Mouse (Mus musculus): ENCODE data around the gene Med19. TPM values are rescaled to one million over a fixed set of nuclear protein-coding genes. Genes with fewer than 3 reads are reported as not detected.

The Med19 gene
- polyA plus RNA-seq, 1 experiment: 30.6 TPM

DNA sequence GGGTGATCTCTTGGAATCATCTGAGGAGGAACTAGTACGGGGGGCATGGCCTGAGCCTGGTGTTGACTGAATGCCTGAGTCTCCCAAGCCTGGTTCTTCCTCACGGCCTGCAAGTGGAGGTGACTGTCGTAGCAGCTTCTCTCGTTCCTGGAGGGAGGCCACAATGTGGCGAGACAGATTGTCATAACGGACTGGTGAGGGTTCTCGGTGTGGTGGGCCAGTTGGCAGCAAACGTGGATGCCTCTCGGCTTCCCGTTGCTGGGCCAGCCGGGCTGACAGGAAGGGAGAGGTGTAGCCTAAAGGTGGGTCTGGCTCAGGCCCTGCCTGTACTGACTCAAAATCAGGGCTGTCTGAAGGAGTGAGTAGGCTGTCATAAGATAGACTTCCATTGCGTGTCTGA lies 11.8 kb downstream of the Med19 start:
- H3K27me3 ChIP-seq (ENCODE audit: control insufficient read depth, insufficient read depth, low read length): no peaks in the 10 kb centered on the region
- H3K4me3 ChIP-seq (replicated peaks; ENCODE audit: insufficient read depth, low read depth, low read length): no peak overlapping the region
- 18% methylated on average over 12 of the region's 12 CpGs for WGBS
- TF ChIP-seq CTCF (IDR thresholded peaks at IDR 0.05; ENCODE audit: borderline replicate concordance, insufficient read depth, low read depth, low read length) (no peak), POLR2A (IDR thresholded peaks at IDR 0.05; ENCODE audit: borderline replicate concordance, insufficient read depth, low read length) (no peak)
- H3K4me1 ChIP-seq (ENCODE audit: control insufficient read depth, insufficient read depth, low read length): peaks cover 6% of the 10 kb centered on the region; the same call in 1 of the 2 replicates
- H3K27ac ChIP-seq (ENCODE audit: insufficient read depth, low read length): peak overlapping the region; percentile 17
- peak; percentile 41 to 58 for DNase-seq

DNA sequence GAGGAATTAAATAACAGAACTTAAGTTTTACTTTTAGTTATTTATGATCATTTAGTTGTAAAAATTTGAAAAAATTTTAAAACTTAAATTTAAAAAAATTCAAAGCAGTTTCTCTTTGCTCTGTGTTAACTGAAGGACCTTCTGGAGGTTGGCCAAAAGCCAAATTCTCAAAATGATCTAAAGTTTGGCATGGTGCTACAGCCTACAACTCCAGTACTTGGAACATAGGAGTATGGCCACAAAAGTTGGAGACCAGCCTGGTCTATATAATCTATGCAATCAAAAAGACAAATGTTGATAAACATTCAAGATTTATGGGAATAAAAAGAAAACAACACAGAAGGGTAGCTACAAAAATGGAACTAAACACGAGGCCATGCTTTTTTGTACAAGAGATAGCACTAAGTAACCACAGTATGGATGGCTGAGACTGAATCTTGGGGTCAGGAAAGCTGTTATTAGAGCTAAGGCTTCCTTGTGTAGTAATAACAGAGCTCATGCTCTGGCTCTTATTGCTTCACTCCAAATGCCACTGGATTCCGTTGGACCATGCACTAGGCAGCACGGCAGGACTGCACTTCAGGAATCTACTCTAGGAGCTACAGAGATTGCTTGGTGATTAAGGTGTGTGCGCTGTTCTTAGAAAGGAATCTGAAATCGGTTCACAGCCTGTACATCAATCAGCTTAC lies 16.9 kb downstream of the Med19 start:
- no peak for DNase-seq
- 89% methylated on average over 5 of the region's 5 CpGs for WGBS
- Histone ChIP-seq H3K4me1 (ENCODE audit: control insufficient read depth, insufficient read depth, low read length) (peaks cover 4% of the 10 kb centered on the region; the same call in 1 of the 2 replicates), H3K27me3 (ENCODE audit: control insufficient read depth, insufficient read depth, low read length) (no peaks in the 10 kb centered on the region), H3K4me3 (replicated peaks; ENCODE audit: insufficient read depth, low read depth, low read length) (no peak overlapping the region), H3K27ac (ENCODE audit: insufficient read depth, low read length) (no peak overlapping the region)
- TF ChIP-seq POLR2A (IDR thresholded peaks at IDR 0.05; ENCODE audit: borderline replicate concordance, insufficient read depth, low read length) (no peak), CTCF (IDR thresholded peaks at IDR 0.05; ENCODE audit: borderline replicate concordance, insufficient read depth, low read depth, low read length) (no peak)

DNA sequence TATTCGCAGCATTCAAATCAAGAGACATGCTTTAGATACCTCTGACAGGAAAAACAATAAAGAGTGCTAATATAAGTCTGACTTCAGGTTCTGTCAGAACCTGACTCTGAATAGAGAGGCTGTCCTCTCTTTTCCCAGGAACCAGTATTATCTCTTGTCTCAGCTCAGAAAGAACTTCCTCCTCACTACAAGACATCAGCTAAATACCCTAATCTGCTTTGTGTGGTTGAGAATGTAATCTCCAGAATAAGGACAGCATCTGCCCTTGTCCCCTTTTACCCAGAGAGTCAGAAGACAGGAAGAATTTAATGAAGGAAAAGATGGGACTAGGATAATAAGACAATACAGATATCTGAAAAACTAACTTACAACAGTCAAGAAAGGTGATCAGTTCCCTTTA lies 25.3 kb downstream of the Med19 start:
- no peak for DNase-seq
- TF ChIP-seq CTCF (IDR thresholded peaks at IDR 0.05; ENCODE audit: borderline replicate concordance, insufficient read depth, low read depth, low read length) (no peak), POLR2A (IDR thresholded peaks at IDR 0.05; ENCODE audit: borderline replicate concordance, insufficient read depth, low read length) (no peak)
- no peaks in the 10 kb centered on the region for H3K27me3 ChIP-seq (ENCODE audit: control insufficient read depth, insufficient read depth, low read length)
- no peak overlapping the region for H3K4me3 ChIP-seq (replicated peaks; ENCODE audit: insufficient read depth, low read depth, low read length)
- peaks cover 4% of the 10 kb centered on the region for H3K4me1 ChIP-seq (ENCODE audit: control insufficient read depth, insufficient read depth, low read length)
- H3K27ac ChIP-seq (ENCODE audit: insufficient read depth, low read length): no peak overlapping the region
- 96% methylated on average over 1 of the region's 1 CpGs for WGBS

DNA sequence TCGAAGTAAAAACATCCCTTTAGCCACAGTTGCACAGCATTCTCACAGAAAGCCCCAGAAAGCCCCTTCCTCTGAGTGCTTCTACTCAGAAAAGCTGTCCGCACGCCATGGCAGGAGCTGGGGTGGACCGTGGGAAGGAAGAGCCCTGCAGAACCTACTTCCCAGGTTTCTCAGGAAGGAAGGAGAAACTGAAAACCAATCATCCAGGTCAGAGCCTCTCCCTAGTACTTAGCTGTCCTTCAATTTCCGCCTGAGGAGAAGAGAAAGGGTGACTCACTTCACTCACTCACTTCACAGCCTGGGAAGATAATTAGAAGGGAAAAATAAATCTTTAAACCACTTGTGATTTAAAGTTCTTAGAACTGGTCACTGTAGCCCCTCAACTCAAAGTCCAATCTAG lies 26.1 kb downstream of the Med19 start:
- no peak for DNase-seq
- 76% methylated on average over 5 of the region's 5 CpGs for WGBS
- Histone ChIP-seq H3K27ac (ENCODE audit: insufficient read depth, low read length) (no peak overlapping the region), H3K4me1 (ENCODE audit: control insufficient read depth, insufficient read depth, low read length) (peaks cover 4% of the 10 kb centered on the region), H3K27me3 (ENCODE audit: control insufficient read depth, insufficient read depth, low read length) (no peaks in the 10 kb centered on the region), H3K4me3 (replicated peaks; ENCODE audit: insufficient read depth, low read depth, low read length) (no peak overlapping the region)
- TF ChIP-seq POLR2A (IDR thresholded peaks at IDR 0.05; ENCODE audit: borderline replicate concordance, insufficient read depth, low read length) (no peak), CTCF (IDR thresholded peaks at IDR 0.05; ENCODE audit: borderline replicate concordance, insufficient read depth, low read depth, low read length) (no peak)

DNA sequence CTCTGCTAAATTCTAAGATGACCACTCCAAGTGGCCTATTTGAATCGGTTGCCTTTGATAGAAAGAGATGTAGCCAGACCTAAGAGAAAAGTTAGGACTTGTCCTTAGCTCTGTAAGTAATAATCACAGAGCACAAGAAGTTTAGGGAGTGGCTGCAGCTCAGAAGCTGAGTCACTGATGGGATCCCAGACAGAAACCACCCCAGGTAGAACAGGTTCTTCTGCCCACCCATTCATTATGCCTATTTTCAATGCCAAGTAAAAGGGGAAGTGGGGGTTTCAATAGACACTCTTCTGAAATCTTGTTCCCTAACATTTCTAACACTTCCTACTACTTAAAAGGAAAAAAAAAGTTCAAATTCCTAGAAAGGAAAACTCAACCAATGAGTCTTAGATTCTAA lies 27.1 kb downstream of the Med19 start:
- WGBS: 94% methylated on average over 1 of the region's 1 CpGs
- no peak for TF ChIP-seq POLR2A (IDR thresholded peaks at IDR 0.05; ENCODE audit: borderline replicate concordance, insufficient read depth, low read length)
- TF ChIP-seq CTCF (IDR thresholded peaks at IDR 0.05; ENCODE audit: borderline replicate concordance, insufficient read depth, low read depth, low read length): no peak
- no peak for DNase-seq
- no peak overlapping the region for H3K4me3 ChIP-seq (replicated peaks; ENCODE audit: insufficient read depth, low read depth, low read length)
- H3K4me1 ChIP-seq (ENCODE audit: control insufficient read depth, insufficient read depth, low read length): peaks cover 4% of the 10 kb centered on the region
- H3K27me3 ChIP-seq (ENCODE audit: control insufficient read depth, insufficient read depth, low read length): no peaks in the 10 kb centered on the region
- H3K27ac ChIP-seq (ENCODE audit: insufficient read depth, low read length): no peak overlapping the region

DNA sequence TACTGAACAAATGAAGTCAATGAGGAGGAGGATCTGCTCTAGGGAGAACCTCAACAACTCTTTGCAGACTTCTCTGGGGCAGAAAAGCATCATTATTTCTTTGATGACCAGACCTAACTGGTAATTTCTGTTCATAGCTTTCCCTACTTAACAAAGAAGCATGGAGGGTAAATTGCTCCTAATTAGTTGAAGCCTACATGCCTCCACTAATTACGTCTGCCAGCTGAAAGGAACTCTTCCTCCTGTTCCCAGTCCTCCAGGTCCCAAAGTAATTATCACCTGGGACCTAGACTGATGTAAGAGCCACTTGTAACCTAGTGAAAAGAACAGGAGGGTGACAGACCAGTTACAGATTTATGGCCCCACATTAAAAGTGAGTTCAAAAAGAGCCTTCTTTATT lies 29.3 kb downstream of the Med19 start:
- WGBS: 59% methylated on average over 1 of the region's 1 CpGs
- TF ChIP-seq POLR2A (IDR thresholded peaks at IDR 0.05; ENCODE audit: borderline replicate concordance, insufficient read depth, low read length): no peak
- TF ChIP-seq CTCF (IDR thresholded peaks at IDR 0.05; ENCODE audit: borderline replicate concordance, insufficient read depth, low read depth, low read length): no peak
- H3K4me3 ChIP-seq (replicated peaks; ENCODE audit: insufficient read depth, low read depth, low read length): no peak overlapping the region

DNA sequence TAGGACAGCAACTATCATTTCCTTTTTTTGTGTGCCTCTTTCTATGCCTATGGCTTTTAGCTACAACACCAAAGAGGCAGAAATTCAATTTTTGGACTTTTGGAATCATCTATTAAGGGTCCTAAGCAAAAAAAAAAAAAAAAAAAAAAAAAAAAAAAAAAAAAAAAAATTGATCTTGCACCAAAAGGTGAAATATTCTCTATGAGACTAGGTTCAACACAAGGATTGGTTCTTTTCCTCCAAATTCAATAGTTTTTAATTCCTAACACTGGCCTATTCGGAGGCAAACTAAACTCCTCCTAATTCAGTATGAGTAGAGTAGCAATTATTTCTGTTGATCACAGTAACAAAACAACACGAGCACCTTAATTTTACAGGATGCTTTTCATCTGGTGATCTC lies 33.7 kb downstream of the Med19 start:
- TF ChIP-seq POLR2A (IDR thresholded peaks at IDR 0.05; ENCODE audit: borderline replicate concordance, insufficient read depth, low read length): no peak
- no peak for TF ChIP-seq CTCF (IDR thresholded peaks at IDR 0.05; ENCODE audit: borderline replicate concordance, insufficient read depth, low read depth, low read length)
- Histone ChIP-seq H3K27ac (ENCODE audit: insufficient read depth, low read length) (no peak overlapping the region), H3K27me3 (ENCODE audit: control insufficient read depth, insufficient read depth, low read length) (no peaks in the 10 kb centered on the region), H3K4me3 (replicated peaks; ENCODE audit: insufficient read depth, low read depth, low read length) (no peak overlapping the region), H3K4me1 (ENCODE audit: control insufficient read depth, insufficient read depth, low read length) (peaks cover 7% of the 10 kb centered on the region)
- DNase-seq: no peak
- WGBS: 88% methylated on average over 2 of the region's 2 CpGs

More for the DNA sequence above, 29.3 kb downstream of the Med19 start:
- DNase-seq: no peak
- H3K27me3 ChIP-seq (ENCODE audit: control insufficient read depth, insufficient read depth, low read length): no peaks in the 10 kb centered on the region
- H3K27ac ChIP-seq (ENCODE audit: insufficient read depth, low read length): no peak overlapping the region
- H3K4me1 ChIP-seq (ENCODE audit: control insufficient read depth, insufficient read depth, low read length): peaks cover 4% of the 10 kb centered on the region

DNA sequence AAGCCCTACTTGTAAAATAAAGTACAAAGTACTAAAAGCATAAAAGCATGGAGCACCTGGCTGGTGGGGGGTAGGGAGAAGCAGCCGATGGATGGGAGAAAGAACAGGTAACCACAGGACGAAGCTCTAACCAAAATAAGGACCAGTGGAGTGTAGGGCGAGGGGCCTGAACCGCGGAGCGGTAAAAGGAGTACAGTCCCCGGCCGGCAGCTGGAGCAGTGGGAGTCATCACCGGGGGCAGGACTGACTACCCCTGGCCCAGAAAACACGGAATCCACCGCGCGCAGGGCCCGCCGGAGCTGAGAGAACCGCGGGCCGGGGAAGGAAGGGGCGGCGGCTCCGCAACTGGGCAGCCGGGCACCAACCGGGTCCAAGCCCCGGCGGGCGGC lies 36.2 kb downstream of the Med19 start:
- Histone ChIP-seq H3K27ac (ENCODE audit: insufficient read depth, low read length) (peak overlapping the region; percentile 55), H3K4me1 (ENCODE audit: control insufficient read depth, insufficient read depth, low read length) (peaks cover 6% of the 10 kb centered on the region; the same call in 1 of the 2 replicates), H3K4me3 (replicated peaks; ENCODE audit: insufficient read depth, low read depth, low read length) (peak overlapping the region; percentile 83), H3K27me3 (ENCODE audit: control insufficient read depth, insufficient read depth, low read length) (no peaks in the 10 kb centered on the region)
- no peak for DNase-seq
- TF ChIP-seq POLR2A (IDR thresholded peaks at IDR 0.05; ENCODE audit: borderline replicate concordance, insufficient read depth, low read length): no peak
- TF ChIP-seq CTCF (IDR thresholded peaks at IDR 0.05; ENCODE audit: borderline replicate concordance, insufficient read depth, low read depth, low read length): no peak
- WGBS: under 1% methylated on average over 26 of the region's 26 CpGs
